Mouse (Mus musculus) MEL-GATA-1-ER (cell line): ENCODE data around the gene Carnmt1.
A peak's percentile ranks its signal among the peaks of the same experiment; 100 is the strongest.

ENCODE experiments used
- DNase-seq: peaks from one replicate; pipeline ENCODE4 v3.0.0-alpha.2; 2012; ENCODE audit warnings: low read depth; ENCODE audit errors: extremely low read depth

Gene Carnmt1

DNA sequence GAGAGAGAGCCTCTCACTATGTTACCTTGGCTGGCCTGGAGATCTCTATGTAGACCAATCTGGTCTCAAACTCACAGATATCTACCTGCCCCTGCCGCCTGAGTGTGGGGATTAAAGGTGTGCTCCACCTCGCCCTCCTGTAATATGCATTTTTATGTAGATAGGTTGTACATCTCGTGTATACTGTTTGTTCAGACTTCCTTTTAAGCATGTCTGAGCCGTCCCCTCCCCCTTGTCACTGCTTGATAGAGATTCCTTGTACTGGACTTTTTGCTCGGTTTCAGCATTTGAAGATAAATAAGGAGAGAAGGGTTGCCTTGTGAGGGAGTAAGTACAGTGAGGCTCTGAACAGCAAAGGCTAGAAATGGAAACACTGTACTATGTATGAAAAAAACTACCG is 17.5 kb upstream of the Carnmt1 start:
- DNase-seq: no peak

DNA sequence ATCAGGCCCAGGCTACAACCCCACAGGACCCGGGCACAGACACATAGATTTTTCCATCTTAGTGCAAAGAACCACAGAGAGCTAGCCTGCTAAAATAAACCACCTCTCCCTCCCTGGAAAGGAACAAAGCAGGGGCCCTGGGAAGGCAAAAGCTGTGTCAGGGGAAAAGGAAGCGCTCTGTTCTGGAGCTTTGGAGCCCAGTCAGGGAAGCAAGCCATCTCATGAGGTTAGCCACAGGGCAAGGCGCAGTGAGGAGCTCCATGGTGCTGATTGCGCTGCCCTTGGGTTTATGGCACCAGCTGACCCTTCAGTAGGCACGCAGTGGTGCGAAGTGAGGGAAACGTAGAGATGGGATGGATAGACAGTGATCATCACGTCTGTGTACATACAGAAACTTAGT is 16.2 kb upstream of the Carnmt1 start:
- DNase-seq: no peak

DNA sequence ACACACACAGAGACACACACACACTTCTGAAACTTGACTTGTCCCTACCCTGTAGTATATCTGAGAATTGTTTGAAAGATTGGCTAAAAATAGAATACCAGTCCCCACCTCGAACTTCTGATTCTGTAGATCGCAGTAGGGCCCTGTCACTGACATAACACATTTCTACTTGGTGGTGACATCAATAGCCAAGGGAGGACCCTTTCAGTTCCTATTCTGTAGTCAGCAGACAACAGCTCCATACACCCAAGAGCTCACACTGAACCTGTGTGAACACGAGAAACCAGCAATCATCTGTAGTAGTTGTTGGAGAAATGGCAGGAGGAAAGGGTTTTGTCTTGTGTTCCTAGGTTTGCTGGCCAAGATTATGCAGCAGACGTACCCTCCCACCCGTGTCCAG is 15.6 kb upstream of the Carnmt1 start:
- no peak for DNase-seq

DNA sequence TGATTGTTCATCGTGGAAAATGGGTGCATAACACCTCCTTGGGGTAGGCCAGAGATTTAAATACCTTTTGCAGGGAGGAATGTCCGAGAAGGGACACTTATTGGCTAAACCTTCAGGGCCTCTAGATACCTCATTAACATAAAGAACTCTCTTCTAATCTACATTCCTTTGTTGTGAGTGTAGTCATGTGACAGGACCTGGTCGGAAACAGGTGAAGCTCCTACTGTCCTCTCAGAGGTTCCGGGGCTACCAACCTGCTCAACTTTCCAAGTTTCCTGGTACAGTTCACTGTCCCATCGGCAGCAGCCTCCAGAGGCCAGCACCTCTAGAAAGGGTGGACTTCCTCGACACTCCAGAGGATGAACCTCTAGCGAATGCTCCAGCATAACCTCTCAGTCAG is 14.6 kb upstream of the Carnmt1 start:
- DNase-seq: no peak

DNA sequence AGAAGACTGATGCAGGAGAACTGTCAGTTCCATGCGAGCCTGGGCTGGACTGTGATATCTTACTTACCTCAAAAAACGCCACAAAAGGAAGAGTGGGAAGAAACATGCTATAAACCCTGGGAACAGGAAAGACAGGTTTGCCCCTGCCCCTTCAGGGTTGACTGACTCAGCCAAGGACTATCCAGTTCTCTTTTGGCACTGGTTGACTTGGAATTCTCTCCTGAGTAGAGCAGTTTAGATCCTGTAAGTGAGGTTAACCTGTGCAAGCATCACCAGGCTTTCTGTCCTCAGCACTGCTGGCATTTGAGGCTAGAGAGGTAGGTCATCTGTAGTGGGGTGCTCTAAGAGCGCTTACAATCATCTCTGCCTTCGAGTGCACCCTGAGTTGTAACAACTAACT is 12.1 kb upstream of the Carnmt1 start:
- DNase-seq: no peak

DNA sequence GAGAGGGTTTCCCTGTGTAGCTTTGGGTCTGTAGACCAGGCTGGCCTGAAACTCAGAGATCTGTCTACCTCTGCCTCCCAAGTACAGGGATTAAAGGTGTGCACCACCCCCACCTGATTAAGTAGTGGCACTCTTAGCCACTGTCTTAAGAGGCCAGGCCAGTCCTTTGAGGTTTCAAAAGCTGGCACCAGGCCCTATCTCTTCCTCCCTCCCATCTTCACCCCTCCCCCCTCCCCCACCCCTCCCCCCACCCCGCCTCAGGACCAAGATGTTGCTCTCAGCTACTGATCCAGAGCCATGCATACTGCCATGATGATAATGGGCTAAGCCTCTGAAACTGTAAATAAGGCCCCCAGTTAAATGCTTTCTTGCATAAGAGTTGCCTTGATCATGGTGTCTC is 11.2 kb upstream of the Carnmt1 start:
- DNase-seq: no peak

DNA sequence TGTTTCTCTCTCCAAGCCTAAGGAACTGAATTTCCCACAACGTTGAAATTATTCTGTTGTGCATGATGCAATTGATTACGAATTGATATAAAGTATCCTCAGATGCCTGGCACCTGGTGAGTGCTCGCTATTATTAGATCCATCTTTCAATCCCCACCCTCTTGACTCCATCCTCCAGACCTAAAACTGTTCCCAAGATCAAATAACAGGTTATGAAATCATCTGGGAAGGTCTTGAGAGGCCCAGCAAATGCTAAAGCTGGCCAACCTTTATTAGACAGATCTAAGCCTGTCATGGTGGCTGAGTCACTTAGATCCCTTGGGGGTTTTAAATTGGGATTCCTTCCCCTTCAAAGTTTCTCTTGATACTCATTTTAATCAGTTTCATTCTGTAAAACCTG is 10.1 kb upstream of the Carnmt1 start:
- DNase-seq: no peak

DNA sequence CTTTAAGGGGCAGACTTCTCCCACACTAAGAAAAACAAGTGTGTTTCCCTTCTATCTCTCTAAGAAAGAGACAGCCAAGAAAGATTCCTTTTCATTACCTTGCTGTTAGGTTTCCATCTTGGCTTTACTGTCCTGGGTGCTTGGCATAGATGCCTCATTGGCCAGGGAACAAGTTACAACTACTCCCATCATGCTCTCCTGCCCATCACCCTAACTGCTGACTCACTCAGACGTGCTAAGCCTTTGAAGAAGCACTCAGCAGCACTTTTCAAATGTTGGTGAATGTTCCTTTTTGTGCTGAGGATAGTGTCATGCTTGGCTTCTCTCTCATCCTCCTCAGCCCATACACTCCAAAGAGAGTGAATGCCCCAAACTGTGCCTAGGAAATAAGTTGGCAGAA is 8.9 kb upstream of the Carnmt1 start:
- DNase-seq: no peak

DNA sequence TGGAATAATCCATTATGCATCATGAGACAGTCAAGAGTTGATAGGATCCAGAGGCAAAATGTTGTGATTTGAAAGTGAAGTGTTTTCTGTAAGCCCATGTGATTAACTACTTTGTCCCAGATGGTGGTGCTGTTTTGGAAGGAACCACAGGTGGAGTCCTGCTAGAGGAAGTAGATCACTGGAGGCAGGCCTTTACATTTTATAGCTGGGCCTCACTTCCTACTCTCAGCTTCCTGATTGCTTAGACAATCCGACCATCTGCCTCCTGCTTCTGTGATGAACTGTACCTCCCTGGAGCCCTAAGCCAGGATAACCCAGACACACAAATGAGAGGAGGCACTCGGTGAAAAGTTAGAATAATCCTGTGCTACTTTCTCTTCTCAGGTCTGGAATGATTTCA is 6.7 kb upstream of the Carnmt1 start:
- DNase-seq: peak; percentile 41

DNA sequence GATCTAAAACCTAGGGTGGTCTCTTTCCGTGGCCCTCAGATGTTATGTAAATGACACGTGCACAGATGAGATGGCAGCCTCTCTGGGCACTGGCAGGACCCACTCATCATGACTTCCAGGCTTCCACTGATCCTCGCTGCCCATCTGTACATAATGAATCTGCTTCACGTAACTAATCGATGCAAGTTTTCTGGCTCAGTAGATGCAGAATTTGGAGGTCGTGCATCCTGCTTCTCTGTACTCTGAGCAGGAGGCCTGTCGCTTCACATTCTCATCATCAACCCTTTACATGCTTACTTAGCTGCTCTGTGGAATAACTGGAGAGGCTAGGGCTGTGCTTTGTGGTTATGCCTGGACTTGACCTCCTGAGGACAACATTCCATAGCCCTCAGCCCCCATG is 3.6 kb upstream of the Carnmt1 start:
- DNase-seq: no peak

DNA sequence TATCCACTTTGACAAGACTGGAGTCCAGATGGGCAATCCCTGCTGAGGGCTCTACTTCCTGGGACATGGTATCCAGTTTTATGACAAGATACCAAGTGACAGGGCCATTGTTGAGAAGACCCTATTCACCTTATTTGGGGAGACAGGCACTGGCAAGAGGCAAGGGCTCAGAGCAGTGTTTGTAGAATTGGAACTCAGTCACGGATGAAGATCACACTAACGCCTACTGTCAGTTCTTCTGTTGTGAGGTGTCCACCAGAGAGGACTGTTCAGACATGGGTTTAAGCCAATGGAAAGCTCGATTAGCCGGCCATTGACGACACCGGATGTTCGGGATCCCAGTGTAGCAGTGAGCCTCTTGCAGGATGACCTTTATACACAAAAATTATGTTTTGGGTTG is 1.0 kb upstream of the Carnmt1 start:
- no peak for DNase-seq

DNA sequence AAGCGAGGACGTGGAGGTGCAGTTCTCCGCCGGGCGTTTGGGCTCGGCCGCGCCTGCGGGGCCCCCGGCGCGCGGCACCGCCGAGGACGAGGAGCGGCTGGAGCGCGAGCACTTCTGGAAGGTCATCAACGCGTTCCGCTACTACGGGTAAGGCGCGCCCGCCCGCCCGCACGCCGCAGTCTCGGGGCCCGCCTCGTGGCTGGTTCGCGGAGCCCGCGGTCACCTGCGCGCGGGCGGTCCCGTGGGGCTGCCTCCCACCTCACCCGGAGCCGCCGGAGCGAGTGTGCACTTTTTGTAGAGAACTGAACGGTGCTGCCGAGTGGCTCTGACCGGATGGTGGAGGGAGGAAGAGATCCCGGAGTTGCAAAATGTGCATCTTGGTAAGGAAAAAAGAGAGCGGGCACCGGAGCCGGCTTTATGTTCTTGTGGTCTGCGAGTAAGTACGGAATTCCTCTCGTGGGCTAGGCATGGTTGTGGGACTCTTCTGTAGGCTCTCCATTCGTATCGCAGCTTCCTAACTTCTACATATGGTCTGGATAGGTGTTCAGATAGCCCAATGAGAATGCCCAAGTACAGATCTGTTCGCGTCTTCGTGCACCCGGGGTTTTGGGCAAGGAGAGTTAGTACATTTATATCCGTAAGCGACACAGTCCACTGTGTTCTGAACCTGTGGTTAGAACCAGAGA is 635 bp downstream of the Carnmt1 start:
- peak; percentile 43 for DNase-seq

DNA sequence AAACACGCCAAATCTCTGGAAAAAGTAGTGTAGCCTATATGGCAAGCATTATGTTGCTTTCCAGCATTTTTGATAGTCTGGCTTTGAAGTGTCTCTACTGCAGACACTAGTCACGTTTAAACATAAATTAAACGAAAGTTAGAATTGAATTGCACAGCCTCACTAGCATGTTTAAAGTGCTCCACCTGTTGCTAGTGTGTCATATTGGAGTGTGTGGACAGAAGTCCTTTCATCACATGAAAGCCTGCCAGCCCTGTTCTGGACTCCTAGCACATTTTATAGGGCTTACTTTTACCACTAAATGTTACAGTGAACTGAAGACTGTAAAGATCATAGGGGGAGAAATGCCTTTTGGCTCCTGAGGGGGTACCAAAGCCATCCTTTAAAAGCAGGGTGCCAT is 1.9 kb downstream of the Carnmt1 start:
- DNase-seq: no peak

DNA sequence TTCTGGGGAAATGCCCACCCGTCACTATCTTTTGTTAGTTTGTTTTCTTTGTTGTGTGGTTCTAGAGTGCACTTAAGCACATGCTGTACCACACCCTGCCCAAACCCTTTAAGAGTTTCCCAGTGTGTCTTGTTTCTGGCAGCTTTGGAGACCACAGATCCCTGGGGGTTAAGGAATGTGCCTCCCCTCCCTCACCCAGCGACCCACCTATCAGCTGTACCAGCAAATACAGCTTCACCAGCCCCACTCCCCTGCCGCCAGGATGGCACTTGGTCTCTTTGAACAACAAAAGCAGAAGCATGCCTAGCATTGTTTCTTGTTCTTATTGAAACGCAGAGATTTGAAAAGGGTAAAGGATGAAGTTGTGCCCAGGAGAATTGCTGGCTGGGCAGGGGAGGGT is 2.6 kb downstream of the Carnmt1 start:
- DNase-seq: no peak

DNA sequence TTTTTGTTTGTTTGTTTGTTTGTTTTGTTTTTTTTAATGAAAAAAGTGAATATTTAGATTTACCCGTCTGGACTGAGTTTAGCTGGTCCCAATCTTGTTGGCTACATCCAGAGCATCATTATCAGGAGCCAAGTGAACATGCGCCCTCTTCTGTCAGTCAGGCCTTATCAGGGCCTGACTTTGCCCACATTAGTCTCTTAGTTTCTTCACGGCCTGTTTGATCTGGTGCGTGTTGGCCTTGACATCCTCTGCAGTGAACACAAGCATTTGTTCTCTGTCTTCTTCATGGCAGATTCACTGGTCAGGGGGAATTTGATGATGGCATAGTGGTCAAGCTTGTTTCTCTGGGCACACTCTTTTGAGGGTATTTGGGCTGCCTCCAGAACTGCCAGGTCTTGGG is 11.6 kb downstream of the Carnmt1 start:
- no peak for DNase-seq

DNA sequence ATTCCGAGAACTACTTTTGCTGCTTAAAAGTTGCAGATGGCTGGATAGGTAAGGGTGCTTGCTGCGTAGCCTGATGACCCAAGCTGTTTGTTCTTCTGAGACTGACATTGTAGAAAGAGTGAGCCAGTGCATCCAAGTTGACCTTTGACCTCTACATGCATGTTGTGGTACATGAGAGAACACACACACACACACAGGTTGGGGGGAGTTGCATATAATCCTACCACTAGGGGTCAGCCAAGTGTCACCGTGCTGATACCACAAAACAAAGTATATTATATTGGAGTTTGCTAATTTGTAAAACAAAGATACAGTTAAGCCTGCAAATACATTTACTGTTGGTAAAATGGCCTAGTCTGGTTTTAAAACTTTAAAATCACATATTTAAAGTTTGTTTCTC is 17.0 kb downstream of the Carnmt1 start:
- DNase-seq: peak; percentile 49

DNA sequence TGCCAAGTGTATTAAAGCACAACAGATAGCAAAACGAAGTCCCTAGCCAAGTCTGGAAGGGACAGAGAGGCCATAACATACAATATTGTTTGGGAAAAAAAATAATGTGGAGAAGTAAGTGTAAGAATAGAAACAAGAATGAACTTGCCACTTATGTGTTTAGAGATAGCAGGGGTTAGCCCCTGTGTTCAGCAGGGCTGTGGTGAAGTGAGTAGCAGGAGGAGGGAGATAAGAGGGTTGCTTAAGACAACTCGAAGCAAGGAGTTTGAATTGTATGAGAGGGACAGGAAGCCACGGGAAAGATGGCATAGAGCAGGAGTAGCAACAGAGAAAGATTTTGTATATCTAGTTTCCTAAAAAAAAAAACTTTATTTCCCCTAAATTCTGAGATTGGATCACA is 21.6 kb downstream of the Carnmt1 start:
- DNase-seq: peak; percentile 84

DNA sequence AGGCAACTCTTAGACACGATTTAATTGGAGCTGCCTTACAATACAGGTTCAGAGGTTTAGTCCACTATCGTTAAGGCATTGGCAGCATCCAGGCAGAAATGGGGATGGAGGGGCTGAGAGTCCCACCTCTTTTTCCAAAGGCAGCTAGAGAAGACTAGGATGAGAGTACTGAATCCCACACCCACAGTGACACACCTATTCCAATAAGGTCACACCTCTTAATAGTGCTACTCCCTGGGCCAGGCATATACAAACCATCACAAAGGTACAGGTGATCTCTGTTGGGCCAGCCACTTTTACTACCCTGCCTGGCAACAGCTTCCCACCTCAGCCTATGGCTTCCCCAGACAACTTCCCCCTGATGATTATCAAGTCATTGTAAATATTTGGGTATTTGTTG is 22.2 kb downstream of the Carnmt1 start:
- no peak for DNase-seq

DNA sequence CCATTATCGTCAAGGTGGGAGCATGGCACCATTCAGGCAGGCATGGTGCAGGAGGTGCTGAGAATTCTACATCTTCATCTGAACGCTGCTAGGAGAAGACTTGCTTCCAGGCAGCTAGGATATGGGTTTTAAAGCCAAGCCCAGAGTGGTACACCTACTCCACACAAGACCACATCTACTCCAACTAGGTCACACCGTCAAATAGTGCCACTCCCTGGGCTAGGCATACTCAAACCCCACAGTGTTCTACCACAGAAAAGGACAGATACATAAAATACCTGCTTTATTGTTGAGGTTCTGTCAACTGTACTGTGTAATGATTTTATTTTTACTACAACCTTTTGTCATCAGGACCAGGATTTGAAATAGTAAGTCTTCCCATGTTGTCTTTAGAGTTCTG is 24.6 kb downstream of the Carnmt1 start:
- no peak for DNase-seq

DNA sequence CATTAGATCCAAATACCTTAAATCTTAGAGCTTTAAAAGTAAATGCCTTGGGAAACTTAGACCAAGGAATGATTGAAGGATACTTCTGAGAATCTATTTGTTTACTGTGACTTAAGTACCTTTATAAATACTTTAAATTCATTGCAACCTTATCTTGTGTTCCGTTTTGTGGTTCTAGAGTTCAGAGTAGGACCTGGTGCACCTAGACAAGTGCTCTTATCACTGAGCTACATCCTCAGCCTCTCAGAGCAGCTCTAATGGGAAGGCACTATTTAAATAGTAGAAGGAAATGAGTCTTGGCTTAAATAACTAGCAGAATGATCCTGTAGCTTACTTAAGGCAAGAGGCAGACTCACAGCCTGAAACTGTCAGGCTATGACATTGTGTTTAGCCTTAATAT is 25.0 kb downstream of the Carnmt1 start:
- no peak for DNase-seq

DNA sequence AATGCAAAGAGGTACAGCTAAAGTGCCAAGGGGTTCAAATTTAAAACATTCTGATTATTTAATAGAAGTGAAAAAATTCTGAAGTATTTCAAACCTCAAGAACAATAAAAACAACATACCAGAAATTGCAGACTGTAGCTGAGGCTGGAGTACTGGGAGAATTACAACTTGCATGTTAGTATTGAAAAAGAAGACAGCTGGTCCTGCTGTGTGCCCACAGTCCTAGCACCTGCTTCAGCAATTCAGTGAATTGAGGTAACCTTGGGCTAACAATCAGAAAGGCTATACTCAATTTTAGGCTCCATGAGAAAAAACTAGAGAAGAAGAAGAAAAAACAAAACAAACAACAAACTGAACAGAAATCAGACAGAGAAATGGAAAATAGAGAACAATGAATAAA is 37.5 kb downstream of the Carnmt1 start:
- no peak for DNase-seq

DNA sequence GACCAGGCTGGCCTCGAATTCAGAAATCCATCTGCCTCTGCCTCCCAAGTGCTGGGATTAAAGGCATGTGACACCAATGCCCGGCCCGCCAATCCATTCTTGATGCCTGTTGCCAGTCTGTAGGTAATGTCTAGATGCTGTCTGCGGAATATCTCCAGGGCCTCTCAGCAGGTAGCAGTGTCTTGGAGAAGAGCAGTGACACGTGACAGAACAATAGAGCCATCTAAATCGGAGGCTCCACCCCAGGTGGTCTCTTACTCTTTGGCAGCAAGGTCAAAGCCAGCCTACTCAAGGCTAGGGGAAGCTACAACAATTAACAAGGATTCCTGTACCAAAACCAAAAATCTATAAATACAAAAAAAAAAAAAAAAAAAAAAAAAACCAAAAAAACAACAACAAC is 40.3 kb downstream of the Carnmt1 start:
- no peak for DNase-seq

DNA sequence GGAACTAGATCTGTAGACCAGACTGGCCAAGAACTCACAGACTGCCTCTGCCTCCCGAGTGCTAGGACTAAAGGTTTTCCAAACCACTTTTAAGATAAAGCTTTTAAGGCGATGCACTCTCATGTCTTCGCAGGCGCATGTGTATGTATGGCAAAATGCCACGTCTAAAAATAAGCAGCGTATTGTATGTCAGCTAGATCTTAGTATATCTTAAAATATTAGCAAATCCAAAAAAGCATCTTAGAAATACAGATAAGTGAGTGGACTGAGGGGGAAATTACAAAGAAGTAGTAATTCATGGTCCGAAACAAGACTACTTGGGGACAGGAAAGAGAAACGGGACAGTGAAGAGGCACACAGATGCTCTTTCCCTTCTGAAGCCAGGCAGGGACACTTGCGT is 41.0 kb downstream of the Carnmt1 start:
- peak; percentile 34 for DNase-seq
